Mouse (Mus musculus): ENCODE results near the gene Herc2.

Herc2 gene

DNA sequence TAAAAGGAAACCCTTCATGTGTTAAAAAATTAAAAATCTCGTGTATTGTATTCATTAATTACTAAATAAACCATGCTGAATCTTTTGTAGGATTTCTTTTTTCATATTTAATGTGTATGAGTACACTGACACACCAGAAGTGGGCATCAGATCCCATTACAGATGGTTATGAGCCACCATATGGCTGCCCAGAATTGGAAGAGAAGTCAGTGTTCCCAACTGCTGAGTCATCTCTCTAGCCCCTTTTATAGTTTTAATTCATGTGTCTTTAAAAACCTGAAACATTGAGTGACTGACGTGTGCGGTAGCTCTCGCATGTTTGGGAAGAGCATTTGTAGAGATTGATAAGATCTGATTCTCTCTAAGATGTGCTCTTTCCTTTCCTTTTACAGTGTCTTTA lies 21.7 kb downstream of the Herc2 start:
- peak; percentile 14 for DNase-seq

- no peak for DNase-seq
Measured at GRCm38 (mm10) chr7:56083034-56083433, 33.0 kb downstream of the Herc2 start.

DNA sequence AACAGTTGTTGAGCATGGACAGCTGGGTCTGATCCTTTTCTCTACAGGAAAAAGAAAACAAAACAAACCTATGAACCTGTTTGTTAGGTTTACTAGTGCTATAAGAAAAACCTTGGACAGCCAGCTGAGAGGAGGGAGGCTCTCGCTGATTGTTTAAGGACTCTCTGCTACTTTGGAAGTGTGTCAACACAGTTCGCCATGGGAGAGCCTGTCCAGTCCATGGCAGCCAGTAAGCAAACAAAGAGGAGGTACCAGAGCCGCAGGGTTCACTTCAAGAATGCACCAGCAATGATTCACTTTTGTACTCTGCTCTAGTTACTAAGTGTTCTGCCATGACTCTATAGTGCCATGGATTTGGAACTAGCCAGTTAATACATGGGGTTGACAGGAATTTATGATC lies 39.1 kb downstream of the Herc2 start:
- no peak for DNase-seq

- DNase-seq = no peak
Measured at GRCm38 (mm10) chr7:56091445-56091844, 41.4 kb downstream of the Herc2 start.

DNA sequence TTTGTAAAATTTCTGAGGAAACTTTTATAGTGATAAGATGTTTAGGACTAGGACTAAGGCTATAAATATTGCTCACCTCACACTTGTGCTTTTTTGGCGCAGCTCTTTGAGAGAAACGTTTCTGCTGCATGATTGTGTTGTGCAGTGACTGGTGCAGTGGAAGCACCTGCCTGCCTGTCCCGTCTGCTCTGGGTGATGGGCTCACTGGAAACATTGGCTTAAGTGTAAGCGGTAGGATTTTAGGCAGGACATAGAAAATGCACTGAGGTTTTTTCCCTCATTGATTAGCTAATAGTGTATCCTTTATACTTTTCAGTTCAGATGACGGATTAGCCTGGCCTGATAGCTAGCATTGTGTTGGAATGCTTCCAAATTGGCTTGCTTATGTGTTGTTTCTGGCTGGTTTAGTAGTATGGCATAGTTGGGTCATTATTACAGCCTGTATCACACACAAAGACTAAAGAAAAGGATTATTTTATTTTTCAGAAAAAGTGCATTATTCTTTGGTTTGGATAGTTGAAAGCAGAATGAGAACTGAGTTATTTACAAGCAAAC lies 52.4 kb downstream of the Herc2 start:
- no peak for DNase-seq

DNA sequence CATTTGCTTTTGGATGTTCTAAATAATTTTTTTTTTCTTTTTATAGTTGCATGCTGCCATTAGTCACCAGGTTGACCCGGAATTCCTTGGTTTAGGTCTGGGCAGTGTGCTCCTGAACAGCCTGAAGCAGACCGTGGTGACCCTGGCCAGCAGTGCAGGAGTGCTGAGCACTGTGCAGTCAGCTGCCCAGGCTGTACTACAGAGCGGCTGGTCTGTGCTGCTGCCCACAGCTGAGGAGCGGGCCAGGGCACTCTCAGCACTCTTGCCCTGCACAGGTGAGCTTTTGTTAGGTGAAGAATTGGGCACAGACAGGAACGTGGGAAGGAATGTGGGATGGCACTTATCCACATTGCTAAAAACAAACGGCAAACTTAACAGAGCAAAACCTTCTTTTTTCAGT lies 63.0 kb downstream of the Herc2 start:
- no peak for DNase-seq

- DNase-seq = no peak
Measured at GRCm38 (mm10) chr7:56114148-56114547, 64.2 kb downstream of the Herc2 start.

GRCm38 (mm10) chr7:56120968-56121367 lies 71.0 kb downstream of the Herc2 start:
- no peak for DNase-seq

- DNase-seq = no peak
Measured at GRCm38 (mm10) chr7:56121425-56121824, 71.4 kb downstream of the Herc2 start.

GRCm38 (mm10) chr7:56128080-56128479 lies 78.1 kb downstream of the Herc2 start:
- no peak for DNase-seq

DNA sequence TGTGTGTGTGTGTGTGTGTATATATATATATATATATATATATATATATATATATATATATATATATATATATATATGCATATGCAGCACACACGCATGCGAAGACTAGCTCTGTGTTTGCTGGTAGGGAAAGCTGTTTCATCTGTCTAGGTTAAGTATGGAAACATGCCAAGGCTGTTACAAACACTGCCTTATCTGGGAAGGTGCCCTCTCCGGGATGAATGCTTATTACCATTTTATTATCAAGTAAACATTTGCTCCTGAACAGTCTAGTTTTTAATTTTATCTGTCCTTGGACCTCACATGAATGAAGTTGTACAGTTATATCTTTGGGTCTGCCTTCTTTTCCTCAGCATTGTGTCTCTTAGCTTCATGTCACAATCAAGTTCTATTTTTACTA lies 79.6 kb downstream of the Herc2 start:
- DNase-seq = no peak

DNA sequence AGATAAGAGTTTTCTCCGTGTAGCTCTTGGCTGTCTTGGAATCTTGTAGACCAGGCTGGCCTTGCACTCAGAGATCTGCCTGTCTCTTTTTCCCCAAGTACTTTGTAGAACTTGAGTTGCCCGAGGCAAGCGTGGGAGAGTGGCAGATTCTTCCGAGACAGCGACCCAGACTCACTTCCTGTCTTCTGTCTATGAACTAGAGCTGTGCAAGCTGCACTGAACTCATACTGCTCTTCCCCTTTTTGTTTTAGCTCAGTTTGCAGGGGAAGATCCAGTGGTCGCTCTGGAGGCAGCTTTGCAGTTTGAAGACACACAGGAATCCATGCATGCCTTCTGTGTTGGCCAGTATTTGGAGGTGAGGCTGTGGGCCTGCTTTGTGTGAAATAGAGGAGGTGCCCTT lies 81.6 kb downstream of the Herc2 start:
- no peak for DNase-seq

GRCm38 (mm10) chr7:56138706-56139105 lies 88.7 kb downstream of the Herc2 start:
- DNase-seq = no peak

GRCm38 (mm10) chr7:56146424-56146823 lies 96.4 kb downstream of the Herc2 start:
- no peak for DNase-seq

DNA sequence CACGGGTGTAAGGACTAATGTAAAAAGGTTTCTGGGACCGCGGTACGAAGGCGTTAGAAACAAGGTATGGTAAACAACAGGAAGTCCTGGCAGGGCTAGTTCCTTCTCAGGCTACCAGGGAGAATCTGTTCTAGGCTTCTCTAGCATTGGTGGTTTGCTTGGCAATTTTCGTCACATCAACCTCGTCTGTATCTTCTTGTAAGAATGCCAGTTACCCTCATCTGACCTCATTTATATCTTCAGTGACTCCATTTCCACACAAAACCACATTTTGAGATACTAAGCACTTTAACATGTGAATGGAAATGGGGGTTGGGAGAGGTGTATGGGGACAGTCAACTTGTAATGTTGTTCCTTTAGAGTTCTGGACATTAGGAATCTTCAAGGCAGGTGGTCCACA lies 98.9 kb downstream of the Herc2 start:
- DNase-seq = no peak

GRCm38 (mm10) chr7:56151885-56152676 lies 102.1 kb downstream of the Herc2 start:
- DNase-seq = no peak

DNA sequence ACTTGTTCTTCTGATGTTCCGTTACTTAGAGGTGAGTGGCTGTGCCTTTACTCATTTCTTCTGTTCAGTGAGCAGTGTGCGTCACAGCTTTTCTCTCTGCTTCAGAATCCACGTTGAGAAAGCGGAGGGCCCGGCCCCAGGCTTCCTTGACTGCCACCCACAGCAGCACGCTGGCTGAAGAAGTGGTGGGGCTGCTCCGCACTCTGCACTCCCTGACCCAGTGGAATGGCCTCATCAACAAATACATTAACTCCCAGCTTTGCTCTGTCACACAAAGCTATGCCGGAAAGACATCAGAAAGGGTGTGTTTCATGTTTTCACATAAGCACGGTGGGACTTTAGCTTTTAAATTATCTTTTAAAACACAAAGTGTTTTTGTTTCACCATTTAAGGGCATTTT lies 103.2 kb downstream of the Herc2 start:
- no peak for DNase-seq

DNA sequence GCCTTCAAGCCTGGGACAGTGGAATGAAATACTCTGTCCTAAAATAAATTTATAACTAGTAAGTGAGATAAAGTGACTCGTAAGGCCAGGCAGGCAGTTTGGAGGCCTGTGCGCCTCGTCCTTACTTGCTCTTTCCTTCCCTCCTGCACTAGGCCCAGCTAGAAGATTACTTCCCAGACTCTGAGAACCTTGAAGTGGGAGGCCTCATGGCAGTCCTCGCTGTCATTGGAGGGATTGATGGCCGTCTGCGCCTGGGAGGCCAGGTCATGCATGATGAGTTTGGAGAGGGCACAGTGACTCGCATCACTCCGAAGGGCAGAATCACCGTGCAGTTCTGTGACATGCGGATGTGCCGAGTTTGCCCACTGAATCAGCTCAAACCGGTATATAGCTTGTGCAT lies 103.6 kb downstream of the Herc2 start:
- DNase-seq = no peak

GRCm38 (mm10) chr7:56163316-56163715 lies 113.3 kb downstream of the Herc2 start:
- no peak for DNase-seq

DNA sequence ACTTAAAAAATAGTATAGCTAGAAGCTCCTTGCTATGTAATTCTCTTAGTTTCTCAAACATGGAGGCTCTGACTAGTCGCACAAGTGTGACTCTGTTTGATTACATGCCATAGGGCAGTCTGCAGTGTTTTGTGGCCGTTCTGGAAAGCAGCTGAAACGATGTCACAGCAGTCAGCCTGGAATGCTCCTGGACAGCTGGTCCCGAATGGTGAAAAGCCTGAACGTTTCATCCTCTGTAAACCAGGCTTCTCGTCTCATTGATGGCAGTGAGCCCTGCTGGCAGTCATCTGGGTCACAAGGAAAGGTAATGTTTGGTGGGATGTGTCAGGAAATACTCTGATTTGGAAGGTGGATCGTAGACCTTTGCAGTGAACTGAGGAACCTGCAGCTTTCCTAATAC lies 118.7 kb downstream of the Herc2 start:
- no peak for DNase-seq

DNA sequence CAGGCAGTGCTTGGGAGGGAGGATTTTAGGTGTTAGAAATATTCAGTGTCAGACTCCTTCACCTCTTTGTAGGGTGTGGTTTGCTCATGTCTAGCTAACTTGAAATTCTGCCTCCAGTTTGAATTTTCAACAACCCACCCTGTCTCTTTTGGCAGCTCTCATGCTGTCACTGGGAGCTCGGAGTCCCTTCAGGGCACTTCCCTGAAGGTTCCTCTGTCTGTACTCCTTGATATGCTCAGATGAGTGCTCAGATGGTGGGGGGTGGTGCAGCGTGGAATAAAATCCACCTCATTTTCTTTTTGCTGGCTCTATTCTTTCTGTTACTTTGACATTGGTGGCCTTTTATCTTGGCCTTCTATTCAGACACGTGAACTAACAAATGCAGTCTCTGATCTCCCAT lies 127.4 kb downstream of the Herc2 start:
- DNase-seq = no peak

DNA sequence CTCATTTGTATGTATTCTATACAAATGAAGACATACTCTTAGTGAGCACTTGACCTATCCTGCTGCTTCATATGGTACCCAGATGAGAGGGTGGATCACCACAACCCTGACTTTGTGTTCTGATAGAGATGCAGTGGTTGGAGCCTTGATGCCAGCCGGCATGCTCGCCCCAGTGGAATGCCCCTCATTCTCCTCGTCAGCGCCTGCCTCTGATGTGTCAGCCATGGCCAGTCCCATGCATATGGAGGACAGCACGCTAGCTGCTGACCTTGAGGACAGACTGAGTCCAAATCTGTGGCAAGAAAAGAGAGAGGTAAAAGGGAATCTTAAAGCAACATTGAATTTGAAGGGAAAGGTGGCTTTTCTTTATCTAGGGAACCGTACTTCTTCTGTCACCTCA lies 141.0 kb downstream of the Herc2 start:
- DNase-seq = no peak

DNA sequence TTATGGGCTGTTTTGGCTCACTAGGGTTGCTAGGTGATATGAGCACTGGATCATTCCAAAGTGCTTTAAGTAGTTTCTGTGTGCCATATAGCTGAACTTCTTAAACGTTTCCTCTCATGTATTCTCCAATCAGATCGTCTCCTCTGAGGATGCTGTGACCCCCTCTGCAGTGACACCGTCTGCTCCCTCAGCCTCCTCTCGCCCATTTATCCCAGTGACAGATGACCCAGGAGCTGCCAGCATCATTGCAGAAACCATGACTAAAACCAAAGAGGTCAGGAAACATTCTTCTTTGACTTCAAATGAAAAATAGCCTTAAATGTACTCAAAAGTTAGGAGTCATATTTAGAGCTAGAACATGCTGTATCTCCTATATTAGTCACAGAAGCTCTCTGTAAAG lies 141.7 kb downstream of the Herc2 start:
- no peak for DNase-seq

DNA sequence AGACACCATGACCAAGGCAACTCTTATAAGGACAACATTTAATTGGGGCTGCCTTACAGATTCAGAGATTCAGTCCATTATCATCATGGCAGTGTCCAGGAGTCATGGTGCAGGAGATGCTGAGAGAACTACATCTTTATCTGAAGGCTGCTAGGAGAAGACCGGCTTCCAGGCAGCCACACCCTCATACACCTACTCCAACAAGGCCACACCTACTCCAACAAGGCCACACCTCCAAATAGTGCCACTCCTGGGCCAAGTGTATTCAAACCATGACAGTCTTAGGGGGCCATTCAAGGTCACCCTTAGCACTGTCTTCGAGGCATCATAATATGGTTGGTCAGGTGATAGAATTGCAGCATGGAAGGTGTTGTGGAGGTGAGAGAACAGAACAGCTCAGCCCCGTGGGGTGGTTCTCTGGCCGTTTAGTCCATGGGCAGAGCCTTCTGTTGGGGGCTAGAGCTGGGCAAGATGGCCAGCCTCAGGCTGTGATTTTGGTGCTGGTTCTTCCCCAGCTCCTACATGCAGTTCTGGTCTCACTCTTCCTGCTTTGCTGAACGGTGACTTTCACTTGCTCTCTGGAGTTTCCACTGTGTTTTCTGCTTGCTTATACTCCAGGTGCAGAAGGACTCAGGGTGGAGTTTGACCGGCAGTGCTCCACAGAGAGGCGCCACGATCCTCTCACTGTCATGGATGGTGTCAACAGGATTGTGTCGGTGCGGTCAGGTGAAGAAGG lies 151.7 kb downstream of the Herc2 start:
- no peak for DNase-seq

Data from right cerebral cortex, postnatal 25 days (tissue).